Mouse (Mus musculus): ENCODE data around the gene Tmem191c.
A peak's percentile ranks its signal among the peaks of the same experiment; 100 is the strongest.

Gene Tmem191c

GRCm38 (mm10) chr16:17275721-17276120 lies at the start of gene Tmem191c:
Tmem191c (plus strand) TSS chr16:17276077.
- no peak for DNase-seq

- no peak for DNase-seq
Observed at GRCm38 (mm10) chr16:17226496-17226895, 49.4 kb upstream of the Tmem191c start.

- DNase-seq, result peak in 1 of 2 experiments; percentile 3
Observed at GRCm38 (mm10) chr16:17231523-17231922, 44.4 kb upstream of the Tmem191c start.

- DNase-seq, result peak; percentile 95 to 98
Observed at GRCm38 (mm10) chr16:17232794-17233701, 42.8 kb upstream of the Tmem191c start, which contains the start of gene Hic2. Hic2 (plus strand) TSS chr16:17233572.

GRCm38 (mm10) chr16:17233702-17234498 lies 42.0 kb upstream of the Tmem191c start:
- DNase-seq, result peak; percentile 29 to 44

GRCm38 (mm10) chr16:17234499-17234895 lies 41.4 kb upstream of the Tmem191c start:
- peak; percentile 20 to 42 for DNase-seq

GRCm38 (mm10) chr16:17234916-17235665 lies 40.8 kb upstream of the Tmem191c start:
- DNase-seq, result peak; percentile 63 to 68

GRCm38 (mm10) chr16:17237634-17238033 lies 38.2 kb upstream of the Tmem191c start:
- no peak for DNase-seq

GRCm38 (mm10) chr16:17239409-17239808 lies 36.5 kb upstream of the Tmem191c start:
- peak; percentile 25 to 61 for DNase-seq

- DNase-seq, result no peak
Observed at GRCm38 (mm10) chr16:17243731-17244130, 32.1 kb upstream of the Tmem191c start.

GRCm38 (mm10) chr16:17244996-17245395 lies 30.9 kb upstream of the Tmem191c start:
- no peak for DNase-seq

- DNase-seq, result peak; percentile 85 to 88
Observed at GRCm38 (mm10) chr16:17247727-17248126, 28.1 kb upstream of the Tmem191c start.

GRCm38 (mm10) chr16:17249135-17249534 lies 26.7 kb upstream of the Tmem191c start:
- DNase-seq, result no peak

GRCm38 (mm10) chr16:17251539-17251938 lies 24.3 kb upstream of the Tmem191c start:
- peak; percentile 94 to 96 for DNase-seq

GRCm38 (mm10) chr16:17252086-17252726 lies 23.7 kb upstream of the Tmem191c start:
- DNase-seq, result no peak

GRCm38 (mm10) chr16:17252841-17253240 lies 23.0 kb upstream of the Tmem191c start:
- no peak for DNase-seq

- DNase-seq, result peak; percentile 32 to 68
Observed at GRCm38 (mm10) chr16:17254005-17254597, 21.8 kb upstream of the Tmem191c start.

GRCm38 (mm10) chr16:17255270-17255669 lies 20.6 kb upstream of the Tmem191c start:
- DNase-seq, result no peak

- DNase-seq, result no peak
Observed at GRCm38 (mm10) chr16:17257359-17257821, 18.5 kb upstream of the Tmem191c start.

GRCm38 (mm10) chr16:17258917-17259316 lies 17.0 kb upstream of the Tmem191c start:
- no peak for DNase-seq

GRCm38 (mm10) chr16:17261341-17261740 lies 14.5 kb upstream of the Tmem191c start:
- no peak for DNase-seq

- no peak for DNase-seq
Observed at GRCm38 (mm10) chr16:17266113-17266512, 9.8 kb upstream of the Tmem191c start.

All from kidney, postnatal 25 days (tissue).